Mouse (Mus musculus) midbrain, embryonic 10.5 days (tissue): ENCODE measurements around the gene Parp9. TPM values are rescaled to one million over a fixed set of nuclear protein-coding genes. Genes with fewer than 3 reads are reported as not detected.
"Not testable (repeated sequence)": the region's sequence is repeated elsewhere in the genome, so short reads cannot be mapped to it uniquely, and the experiment has no call there.

Experiments used
- DNase-seq: peaks from one replicate; pipeline ENCODE4 v3.0.0-alpha.2; 2017; ENCODE audit warnings: low spot score
- H3K27ac ChIP-seq: fragments of 300-500 bp; sonication (generic); replicated peaks from 2 replicates; pipeline ENCODE4 v1.5.1; 2016; ENCODE audit warnings: mild to moderate bottlenecking
- H3K27me3 ChIP-seq: fragments of 300-500 bp; sonication (generic); 2 replicates; pipeline ENCODE4 v1.6.1; 2016; ENCODE audit warnings: low read depth, mild to moderate bottlenecking; ENCODE audit not compliant: poor library complexity, severe bottlenecking
- H3K36me3 ChIP-seq: fragments of 300-500 bp; sonication (generic); 2 replicates; pipeline ENCODE4 v1.6.1; 2016; ENCODE audit warnings: mild to moderate bottlenecking, moderate library complexity
- H3K4me1 ChIP-seq: fragments of 300-500 bp; sonication (generic); 2 replicates; pipeline ENCODE4 v1.6.1; 2016
- H3K4me3 ChIP-seq: fragments of 300-500 bp; sonication (generic); 2 replicates; pipeline ENCODE4 v1.5.1; 2016; ENCODE audit warnings: mild to moderate bottlenecking, moderate library complexity
- H3K9me3 ChIP-seq: fragments of 300-500 bp; sonication (generic); replicated peaks from 2 replicates; pipeline ENCODE4 v1.6.1; 2016; ENCODE audit warnings: mild to moderate bottlenecking
- WGBS: fragments of 180-500 bp; shearing (Covaris S2); methylation state at CpG from one replicate; pipeline ENCODE4 v1.1.7; 2016; 5-methylcytosine and 5-hydroxymethylcytosine counted together
- polyA plus RNA-seq: library from polyadenylated mRNA; unstranded; fragments of >200 nt; fragmentation: Nextera tagmentation; extraction: Ambion mirVana; gene quantifications from 2 replicates; pipeline ENCODE4 v1.2.1, GENCODE M21; 2016

The Parp9 gene
- polyA plus RNA-seq, 1 experiment from 2014 or later, result 2.1 TPM

- Histone ChIP-seq H3K4me1 (peaks cover 16% of the 10 kb centered on the region), H3K27me3 (no peaks in the 10 kb centered on the region), H3K36me3 (no peaks in the 10 kb centered on the region), H3K27ac (peak overlapping the region; percentile 98), H3K4me3 (peak overlapping the region; percentile 93), H3K9me3 (peaks cover 3% of the 10 kb centered on the region)
- no peak for DNase-seq
- WGBS, result 6% methylated on average over 15 of the region's 15 CpGs
Measured at GRCm38 (mm10) chr16:35982506-35982901, 44.2 kb downstream of the Parp9 start.

GRCm38 (mm10) chr16:35982902-35983516, 44.7 kb downstream of the Parp9 start:
- under 1% methylated on average over 54 of the region's 54 CpGs for WGBS
- peak; percentile 91 for DNase-seq
- Histone ChIP-seq H3K27ac (peak overlapping the region; percentile 98), H3K27me3 (no peaks in the 10 kb centered on the region), H3K36me3 (no peaks in the 10 kb centered on the region), H3K9me3 (peaks cover 3% of the 10 kb centered on the region), H3K4me1 (peaks cover 16% of the 10 kb centered on the region), H3K4me3 (peak overlapping the region; percentile 93)

GRCm38 (mm10) chr16:35983517-35984101, 45.3 kb downstream of the Parp9 start:
- no peak for DNase-seq

GRCm38 (mm10) chr16:35984471-35984870, 46.2 kb downstream of the Parp9 start:
- H3K4me1 ChIP-seq, result peaks cover 16% of the 10 kb centered on the region
- peaks cover 10% of the 10 kb centered on the region for H3K36me3 ChIP-seq
- H3K27ac ChIP-seq, result no peak overlapping the region
- no peaks in the 10 kb centered on the region for H3K27me3 ChIP-seq
- no peak for DNase-seq
- 73% methylated on average over 3 of the region's 3 CpGs for WGBS
- H3K4me3 ChIP-seq, result peak overlapping the region; percentile 93
- peaks cover 3% of the 10 kb centered on the region for H3K9me3 ChIP-seq

More at GRCm38 (mm10) chr16:35983517-35984101, 45.3 kb downstream of the Parp9 start:
- Histone ChIP-seq H3K36me3 (peaks cover 3% of the 10 kb centered on the region; the same call in 1 of the 2 replicates), H3K4me1 (peaks cover 16% of the 10 kb centered on the region), H3K4me3 (peak overlapping the region; percentile 93), H3K27me3 (no peaks in the 10 kb centered on the region), H3K9me3 (peaks cover 3% of the 10 kb centered on the region), H3K27ac (peak overlapping the region; percentile 98)
- 1% methylated on average over 74 of the region's 86 CpGs for WGBS

GRCm38 (mm10) chr16:35987930-35988329, 49.7 kb downstream of the Parp9 start:
- 87% methylated on average over 1 of the region's 1 CpGs for WGBS
- no peak for DNase-seq
- Histone ChIP-seq H3K27me3 (no peaks in the 10 kb centered on the region), H3K36me3 (peaks cover 11% of the 10 kb centered on the region), H3K27ac (no peak overlapping the region), H3K4me3 (no peak overlapping the region), H3K4me1 (peaks cover 10% of the 10 kb centered on the region), H3K9me3 (no peaks in the 10 kb centered on the region)

- Histone ChIP-seq H3K36me3 (peaks cover 11% of the 10 kb centered on the region), H3K27ac (no peak overlapping the region), H3K27me3 (no peaks in the 10 kb centered on the region), H3K4me3 (no peak overlapping the region), H3K9me3 (no peaks in the 10 kb centered on the region), H3K4me1 (no peaks in the 10 kb centered on the region)
- 90% methylated on average over 1 of the region's 1 CpGs for WGBS
- no peak for DNase-seq
Measured at GRCm38 (mm10) chr16:35992391-35992790, 54.1 kb downstream of the Parp9 start.

GRCm38 (mm10) chr16:35993316-35993715, 55.0 kb downstream of the Parp9 start:
- Histone ChIP-seq H3K36me3 (peaks cover 11% of the 10 kb centered on the region), H3K27ac (no peak overlapping the region), H3K27me3 (no peaks in the 10 kb centered on the region), H3K9me3 (no peaks in the 10 kb centered on the region), H3K4me3 (no peak overlapping the region), H3K4me1 (no peaks in the 10 kb centered on the region)
- WGBS, result 93% methylated on average over 3 of the region's 3 CpGs
- no peak for DNase-seq

GRCm38 (mm10) chr16:35998852-35999251, 60.6 kb downstream of the Parp9 start:
- not testable (repeated sequence) for DNase-seq, H3K4me1 ChIP-seq, H3K9me3 ChIP-seq, H3K4me3 ChIP-seq, H3K27me3 ChIP-seq, H3K27ac ChIP-seq
- WGBS, result 94% methylated on average over 4 of the region's 4 CpGs
- H3K36me3 ChIP-seq, result peaks cover 20% of the 10 kb centered on the region

GRCm38 (mm10) chr16:36008396-36008795, 70.1 kb downstream of the Parp9 start:
- no peak for DNase-seq
- H3K36me3 ChIP-seq, result peaks cover 49% of the 10 kb centered on the region
- no peak overlapping the region for H3K4me3 ChIP-seq
- H3K27ac ChIP-seq, result no peak overlapping the region
- no peaks in the 10 kb centered on the region for H3K9me3 ChIP-seq
- no peaks in the 10 kb centered on the region for H3K27me3 ChIP-seq
- no peaks in the 10 kb centered on the region for H3K4me1 ChIP-seq
- WGBS, result 91% methylated on average over 3 of the region's 3 CpGs

GRCm38 (mm10) chr16:36016335-36016734, 78.1 kb downstream of the Parp9 start:
- Histone ChIP-seq H3K4me1 (no peaks in the 10 kb centered on the region), H3K36me3 (peaks cover 71% of the 10 kb centered on the region), H3K27ac (no peak overlapping the region), H3K4me3 (no peak overlapping the region), H3K27me3 (no peaks in the 10 kb centered on the region), H3K9me3 (no peaks in the 10 kb centered on the region)
- no peak for DNase-seq
- 98% methylated on average over 1 of the region's 1 CpGs for WGBS

Other genes with a start within 250 kb of the Parp9 start
- 12.5 and 14.1 TPM in 2 replicates for gene Dirc2, start 169.1 kb upstream of the Parp9 start, polyA plus RNA-seq
- 24.7 and 26.0 TPM in 2 replicates for gene Hspbap1, start 168.1 kb upstream of the Parp9 start, polyA plus RNA-seq
- 0.16 and 0.32 TPM in 2 replicates for gene Parp14, start 66.9 kb upstream of the Parp9 start, polyA plus RNA-seq
- 2.8 and 2.9 TPM in 2 replicates for gene Dtx3l, start 681 bp downstream of the Parp9 start, polyA plus RNA-seq
- 76.4 and 77.0 TPM in 2 replicates for gene Kpna1, start 40.3 kb downstream of the Parp9 start, polyA plus RNA-seq
- gene Wdr5b, start 102.7 kb downstream of the Parp9 start, polyA plus RNA-seq, result 8.8 and 10.6 TPM in 2 replicates
- 277 and 355 TPM in 2 replicates for gene Fam162a, start 133.1 kb downstream of the Parp9 start, polyA plus RNA-seq
- 79.9 and 103 TPM in 2 replicates for gene Ccdc58, start 133.2 kb downstream of the Parp9 start, polyA plus RNA-seq
- 0.10 TPM in 1 of 2 replicates, not detected in the other for gene Csta1, start 192.8 kb downstream of the Parp9 start, polyA plus RNA-seq
- not detected in 2 replicates for gene Stfa2l1, start 218.3 kb downstream of the Parp9 start, polyA plus RNA-seq
- gene Gm5483, start 245.7 kb downstream of the Parp9 start, polyA plus RNA-seq, result not detected in 2 replicates